Mouse (Mus musculus): ENCODE data around the gene Paxip1. TPM values are rescaled to one million over a fixed set of nuclear protein-coding genes. Genes with fewer than 3 reads are reported as not detected.

Paxip1 gene
- polyA plus RNA-seq, 1 experiment from 2014 or later = 57.1 TPM

- no peaks in the 10 kb centered on the region for H3K9me3 ChIP-seq
- peaks cover 10% of the 10 kb centered on the region for H3K4me1 ChIP-seq
- H3K27ac ChIP-seq (replicated peaks) = no peak overlapping the region
- no peak for DNase-seq (ENCODE audit: low spot score)
- WGBS = 88% methylated on average over 4 of the region's 4 CpGs
- H3K27me3 ChIP-seq (replicated peaks; ENCODE audit: low read depth, poor library complexity, severe bottlenecking) = no peaks in the 10 kb centered on the region
- no peak overlapping the region for H3K4me3 ChIP-seq
- no peaks in the 10 kb centered on the region for H3K36me3 ChIP-seq (replicated peaks)
Measured at GRCm38 (mm10) chr5:27716026-27716425, 75.5 kb downstream of the Paxip1 start.

DNA sequence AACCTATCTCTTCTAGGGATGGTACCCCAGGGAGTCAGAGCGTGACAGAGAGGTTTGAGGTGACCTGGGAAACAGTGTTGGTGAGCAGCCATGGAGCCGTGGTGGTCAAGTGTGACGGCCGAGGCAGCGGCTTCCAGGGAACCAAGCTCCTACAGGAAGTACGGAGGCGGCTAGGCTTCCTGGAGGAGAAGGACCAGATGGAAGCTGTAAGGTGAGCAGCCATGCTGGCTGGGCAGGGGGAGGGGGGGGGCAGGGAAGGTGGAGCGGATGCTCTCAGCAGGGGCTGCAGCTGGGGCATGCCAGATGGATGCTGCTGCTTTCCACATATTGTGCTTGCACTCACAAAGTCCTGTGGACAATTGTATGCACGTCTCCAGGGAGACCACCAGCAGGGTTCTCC is 77.1 kb downstream of the Paxip1 start:
- Histone ChIP-seq H3K27ac (replicated peaks) (no peak overlapping the region), H3K27me3 (replicated peaks; ENCODE audit: low read depth, poor library complexity, severe bottlenecking) (no peaks in the 10 kb centered on the region), H3K4me3 (no peak overlapping the region), H3K9me3 (no peaks in the 10 kb centered on the region), H3K4me1 (peaks cover 10% of the 10 kb centered on the region), H3K36me3 (replicated peaks) (no peaks in the 10 kb centered on the region)
- WGBS = 75% methylated on average over 9 of the region's 9 CpGs
- DNase-seq (ENCODE audit: low spot score) = peak; percentile 18

DNA sequence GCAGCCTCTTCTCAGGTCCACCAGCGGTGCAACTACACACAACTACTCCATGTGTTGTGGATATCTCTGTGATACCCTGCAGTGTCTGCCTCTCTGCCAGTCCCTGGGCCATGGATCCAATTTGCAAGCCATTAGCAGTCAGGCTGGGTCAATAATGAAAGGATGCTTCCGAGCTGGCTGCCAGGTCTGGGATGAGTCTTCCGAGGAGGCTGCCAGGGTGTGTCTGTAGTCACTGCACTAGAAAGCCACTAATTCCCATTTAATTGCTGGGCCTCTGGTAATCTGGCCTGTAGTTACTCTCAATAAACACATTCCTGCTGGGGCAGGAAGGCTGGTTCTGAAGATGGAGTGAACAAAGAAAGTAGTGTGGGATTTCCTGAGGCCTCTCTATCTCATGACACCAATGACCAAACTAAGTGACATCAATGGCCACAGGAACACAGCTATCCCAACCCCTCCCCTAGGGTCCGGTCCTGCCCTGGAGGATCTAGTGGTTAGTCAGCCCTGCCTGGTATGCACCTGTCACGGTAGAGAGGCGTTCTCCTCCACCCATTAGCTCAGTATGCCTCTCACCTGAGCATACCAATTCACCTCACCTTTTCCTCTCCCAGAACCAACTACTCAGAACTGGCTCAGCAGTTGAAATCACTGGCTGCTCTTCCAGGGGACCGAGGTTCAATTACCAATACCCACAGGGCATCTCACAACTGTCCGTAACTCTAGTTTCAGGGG is 79.9 kb downstream of the Paxip1 start:
- Histone ChIP-seq H3K36me3 (replicated peaks) (no peaks in the 10 kb centered on the region), H3K27ac (replicated peaks) (no peak overlapping the region), H3K27me3 (replicated peaks; ENCODE audit: low read depth, poor library complexity, severe bottlenecking) (no peaks in the 10 kb centered on the region), H3K4me3 (no peak overlapping the region), H3K9me3 (no peaks in the 10 kb centered on the region), H3K4me1 (peaks cover 16% of the 10 kb centered on the region)
- no peak for DNase-seq (ENCODE audit: low spot score)
- WGBS = 59% methylated on average over 8 of the region's 8 CpGs

GRCm38 (mm10) chr5:27708209-27708608 is 83.3 kb downstream of the Paxip1 start:
- DNase-seq (ENCODE audit: low spot score) = peak; percentile 19
- H3K27ac ChIP-seq (replicated peaks) = no peak overlapping the region
- 54% methylated on average over 6 of the region's 6 CpGs for WGBS
- no peaks in the 10 kb centered on the region for H3K27me3 ChIP-seq (replicated peaks; ENCODE audit: low read depth, poor library complexity, severe bottlenecking)
- no peaks in the 10 kb centered on the region for H3K9me3 ChIP-seq
- H3K36me3 ChIP-seq (replicated peaks) = no peaks in the 10 kb centered on the region
- peaks cover 10% of the 10 kb centered on the region; the same call in 1 of the 2 replicates for H3K4me1 ChIP-seq
- H3K4me3 ChIP-seq = no peak overlapping the region

- H3K27me3 ChIP-seq (replicated peaks; ENCODE audit: low read depth, poor library complexity, severe bottlenecking) = no peaks in the 10 kb centered on the region
- H3K27ac ChIP-seq (replicated peaks) = no peak overlapping the region
- DNase-seq (ENCODE audit: low spot score) = no peak
- peaks cover 10% of the 10 kb centered on the region; the same call in 1 of the 2 replicates for H3K4me1 ChIP-seq
- no peaks in the 10 kb centered on the region for H3K36me3 ChIP-seq (replicated peaks)
- no peak overlapping the region for H3K4me3 ChIP-seq
- no peaks in the 10 kb centered on the region for H3K9me3 ChIP-seq
Measured at GRCm38 (mm10) chr5:27707283-27707682, 84.2 kb downstream of the Paxip1 start.

DNA sequence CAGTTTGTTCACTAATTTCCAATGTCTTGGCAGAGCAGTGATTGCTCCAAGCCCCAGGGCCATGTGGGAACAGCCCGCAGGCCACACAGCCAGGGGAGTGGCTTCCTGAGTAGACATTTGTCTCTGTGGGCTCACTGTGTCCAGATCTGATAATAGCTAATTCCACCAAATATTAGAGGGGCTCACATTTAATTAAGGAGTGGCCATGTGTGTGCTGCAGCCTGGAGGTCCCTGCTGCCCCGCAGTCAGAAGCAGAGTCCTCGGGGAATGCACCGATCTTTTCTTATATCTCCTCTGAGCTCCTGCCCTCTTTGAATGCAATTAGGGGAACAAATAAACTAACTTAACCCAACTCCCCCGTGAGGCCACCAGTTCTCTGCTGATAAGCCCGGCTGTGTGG is 84.9 kb downstream of the Paxip1 start:
- H3K9me3 ChIP-seq = no peaks in the 10 kb centered on the region
- peaks cover 10% of the 10 kb centered on the region; the same call in 1 of the 2 replicates for H3K4me1 ChIP-seq
- H3K36me3 ChIP-seq (replicated peaks) = no peaks in the 10 kb centered on the region
- no peak for DNase-seq (ENCODE audit: low spot score)
- H3K27ac ChIP-seq (replicated peaks) = no peak overlapping the region
- H3K27me3 ChIP-seq (replicated peaks; ENCODE audit: low read depth, poor library complexity, severe bottlenecking) = no peaks in the 10 kb centered on the region
- WGBS = 71% methylated on average over 6 of the region's 6 CpGs
- no peak overlapping the region for H3K4me3 ChIP-seq

DNA sequence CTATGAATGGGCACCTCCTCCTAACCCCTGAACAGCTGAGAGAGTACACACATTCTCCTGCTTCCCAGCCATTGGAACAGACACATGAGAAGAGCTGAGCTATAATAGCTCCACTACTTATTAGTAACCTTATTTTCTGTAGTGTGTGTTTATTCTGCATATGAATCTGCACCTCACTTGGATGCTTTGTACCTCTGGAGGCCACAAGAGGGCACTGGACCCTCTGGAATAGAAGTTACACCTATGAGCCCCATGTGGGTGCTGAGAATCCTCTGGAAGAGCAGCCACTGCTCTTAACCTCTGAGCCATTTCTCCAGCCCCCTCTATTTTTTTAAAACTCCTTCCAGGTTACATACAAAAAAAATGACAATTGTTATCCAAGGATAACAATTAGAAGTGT is 86.5 kb downstream of the Paxip1 start:
- Histone ChIP-seq H3K4me1 (peaks cover 7% of the 10 kb centered on the region; the same call in 1 of the 2 replicates), H3K27ac (replicated peaks) (no peak overlapping the region), H3K36me3 (replicated peaks) (no peaks in the 10 kb centered on the region), H3K9me3 (no peaks in the 10 kb centered on the region), H3K4me3 (no peak overlapping the region), H3K27me3 (replicated peaks; ENCODE audit: low read depth, poor library complexity, severe bottlenecking) (no peaks in the 10 kb centered on the region)
- DNase-seq (ENCODE audit: low spot score) = no peak

- no peaks in the 10 kb centered on the region for H3K9me3 ChIP-seq
- DNase-seq (ENCODE audit: low spot score) = no peak
- 93% methylated on average over 6 of the region's 6 CpGs for WGBS
- no peaks in the 10 kb centered on the region for H3K27me3 ChIP-seq (replicated peaks; ENCODE audit: low read depth, poor library complexity, severe bottlenecking)
- H3K36me3 ChIP-seq (replicated peaks) = no peaks in the 10 kb centered on the region
- H3K27ac ChIP-seq (replicated peaks) = no peak overlapping the region
- H3K4me3 ChIP-seq = no peak overlapping the region
- H3K4me1 ChIP-seq = no peaks in the 10 kb centered on the region
Measured at GRCm38 (mm10) chr5:27702482-27702881, 89.0 kb downstream of the Paxip1 start.

Other genes with a start within 250 kb of the Paxip1 start
- gene Htr5a, start 50.5 kb upstream of the Paxip1 start, polyA plus RNA-seq (2016; fragmentation: Nextera tagmentation; extraction: Ambion mirVana) = not detected in 2 replicates